Mouse (Mus musculus): ENCODE data around the gene Clec1b.

- TF ChIP-seq CTCF (conservative IDR thresholded peaks at IDR 0.05; ENCODE audit: low read length) (no peak), POU5F1 (IDR thresholded peaks at IDR 0.05; ENCODE audit: borderline replicate concordance, low read length) (no peak)
Measured at GRCm38 (mm10) chr6:129380454-129380853, 16.6 kb upstream of the Clec1b start.

Data from E14TG2a.4 (cell line).